In genomic region chr13:49583859-49584258, GRCm38 (mm10) we compare ENCODE assay signal across 24 mouse cellular contexts. TPM values are rescaled to one million over a fixed set of nuclear protein-coding genes. Genes with fewer than 3 reads are reported as not detected.
A peak's percentile ranks its signal among the peaks of the same experiment; 100 is the strongest.
DNase-seq lines count a peak whose midpoint lies in the region; ATAC-seq and TF ChIP-seq lines count a peak whose summit lies in the region.
"Had no signal": no experiment of that assay in that cellular context is flagged by ENCODE, and none has a peak within 500 bp of the region (broad histone marks: within the 10 kb centered on the region; RNA-seq: fewer than 3 reads in every experiment).

No protein-coding gene starts in this region.

- DNase-seq in heart, postnatal 0 days (ENCODE audit: low spot score) = no peak
- no peak for DNase-seq in heart, postnatal 4 days
- DNase-seq in 3T3-L1 (ENCODE audit: low read depth, low spot score) (peak; percentile 71), NIH3T3 (ENCODE audit: low read depth) (peak; percentile 49)
- no peak for DNase-seq in left cerebral cortex, postnatal 36 days (ENCODE audit: low spot score in 2 of 2)
- no peak for DNase-seq in frontal cortex, postnatal 36 days (ENCODE audit: low spot score in 2 of 2)
- no peak for DNase-seq in layer of hippocampus, adult 2 months (ENCODE audit: low spot score in 2 of 2)
- DNase-seq: adrenal gland, postnatal 25 days; cerebellum, adult 11-12 months; layer of hippocampus, postnatal 36 days; retina, postnatal 1 day; thymus, postnatal 25 days had no signal

- intact Hi-C loops in left cerebral cortex, postnatal 36 days (cut with DNase I) = no loop called here

- no peak for ATAC-seq in heart, postnatal 0 days (ENCODE audit: insufficient read depth, low read depth)
- no peak for ATAC-seq in limb, embryonic 15.5 days (ENCODE audit: insufficient number of reproducible peaks, low FRiP score, low TSS enrichment, low read depth)
- ATAC-seq: CD4-positive, CD25-positive, alpha-beta regulatory T cell, adult 4 months; hindbrain, embryonic 16.5 days; intestine, embryonic 16.5 days; liver, embryonic 12.5 days; midbrain, embryonic 16.5 days had no signal

- no peak for TF ChIP-seq EP300 in heart, postnatal 0 days (IDR thresholded peaks at IDR 0.05; ENCODE audit: low read depth)

- no peaks in the 10 kb centered on the region for H3K9me3 ChIP-seq in heart, postnatal 0 days (replicated peaks; ENCODE audit: control insufficient read depth, low read length)
- H3K9me3 ChIP-seq in limb, embryonic 15.5 days = no peaks in the 10 kb centered on the region
- H3K9me3 ChIP-seq: forebrain, embryonic 12.5 days; heart, embryonic 10.5 days; liver, embryonic 12.5 days had no signal

- no peak overlapping the region for H3K4me2 ChIP-seq in heart, postnatal 0 days (ENCODE audit: low read depth, low read length)
- H3K4me2 ChIP-seq in limb, embryonic 15.5 days = 0 out of 2 replicates have a peak overlapping the region, but pooled peaks have one; percentile 4
- H3K4me2 ChIP-seq: forebrain, embryonic 12.5 days; liver, embryonic 12.5 days; lung, embryonic 14.5 days had no signal

- H3K36me3 ChIP-seq in heart, postnatal 0 days (replicated peaks; ENCODE audit: control insufficient read depth, insufficient read depth, low read length) = no peaks in the 10 kb centered on the region
- no peaks in the 10 kb centered on the region for H3K36me3 ChIP-seq in limb, embryonic 15.5 days
- H3K36me3 ChIP-seq: forebrain, embryonic 12.5 days; heart, embryonic 10.5 days; liver, embryonic 12.5 days had no signal

- peak overlapping the region; percentile 34 for H3K27ac ChIP-seq in heart, postnatal 0 days (ENCODE audit: low read depth)
- H3K27ac ChIP-seq in limb, embryonic 15.5 days = peak overlapping the region; percentile 78
- no peak overlapping the region for H3K27ac ChIP-seq in layer of hippocampus, adult 2 months
- H3K27ac ChIP-seq: forebrain, embryonic 12.5 days; heart, embryonic 10.5 days; liver, embryonic 12.5 days had no signal

- H3K4me1 ChIP-seq in heart, postnatal 0 days (ENCODE audit: control insufficient read depth, insufficient read depth) = 0 out of 2 replicates have a peak, but pooled peaks cover 2% of the 10 kb centered on the region
- peaks cover 8% of the 10 kb centered on the region; the same call in 1 of the 2 replicates for H3K4me1 ChIP-seq in limb, embryonic 15.5 days
- H3K4me1 ChIP-seq: forebrain, embryonic 12.5 days; heart, embryonic 10.5 days had no signal

- no peak overlapping the region for H3K9ac ChIP-seq in heart, postnatal 0 days (replicated peaks; ENCODE audit: low read depth, low read length)
- H3K9ac ChIP-seq in limb, embryonic 15.5 days = no peak overlapping the region
- H3K9ac ChIP-seq: forebrain, embryonic 12.5 days; liver, embryonic 12.5 days; lung, embryonic 14.5 days had no signal

- TF ChIP-seq CTCF in heart, postnatal 0 days (IDR thresholded peaks at IDR 0.05; ENCODE audit: low read depth) = no peak
- no peak for TF ChIP-seq CTCF in layer of hippocampus, adult 2 months (conservative IDR thresholded peaks at IDR 0.05)

- no peaks in the 10 kb centered on the region for H3K27me3 ChIP-seq in heart, postnatal 0 days (ENCODE audit: control insufficient read depth, insufficient read depth, low read length)
- no peaks in the 10 kb centered on the region for H3K27me3 ChIP-seq in limb, embryonic 15.5 days
- H3K27me3 ChIP-seq: forebrain, embryonic 12.5 days; liver, embryonic 12.5 days had no signal

- H3K4me3 ChIP-seq in heart, postnatal 0 days (ENCODE audit: low read depth, low read length) = no peak overlapping the region
- no peak overlapping the region for H3K4me3 ChIP-seq in limb, embryonic 15.5 days
- H3K4me3 ChIP-seq in layer of hippocampus, adult 2 months = no peak overlapping the region
- H3K4me3 ChIP-seq: forebrain, embryonic 12.5 days; heart, embryonic 10.5 days; liver, embryonic 12.5 days had no signal

RNA-seq across cellular contexts. Expression of gene Omd, which starts 1.6 kb away (rescaled TPM):
- not detected in 2 replicates for total RNA-seq in heart, postnatal 0 days (2014; rRNA removed; ENCODE audit: low replicate concordance)
- polyA plus RNA-seq in heart, postnatal 0 days (2015; fragmentation: Nextera tagmentation; extraction: Ambion mirVana) = 0.43 and 0.59 TPM in 2 replicates
- total RNA-seq in heart, postnatal 4 days (2021) = under 1 TPM; 0.25 to 0.26 TPM
- 16.9 and 27.1 TPM in 2 replicates for polyA plus RNA-seq in limb, embryonic 15.5 days (2015; fragmentation: Nextera tagmentation; extraction: Ambion mirVana)
- total RNA-seq in left cerebral cortex, postnatal 36 days (2021) = 1 to 10 TPM; 1.4 to 3.1 TPM
- total RNA-seq in layer of hippocampus, adult 2 months (2021) = under 1 TPM; 0.31 to 0.59 TPM
- total RNA-seq: ES-E14; hematopoietic stem cell, adult 5-6 weeks had no signal

RNA-seq across cellular contexts. Expression of gene Ogn, which starts 24.0 kb away (rescaled TPM):
- 47.4 and 71.8 TPM in 2 replicates for total RNA-seq in heart, postnatal 0 days (2014; rRNA removed; ENCODE audit: low replicate concordance)
- 60.5 and 61.7 TPM in 2 replicates for polyA plus RNA-seq in heart, postnatal 0 days (2015; fragmentation: Nextera tagmentation; extraction: Ambion mirVana)
- total RNA-seq in heart, postnatal 4 days (2021) = 10 to 100 TPM; 70.5 to 74.2 TPM
- 324 and 326 TPM in 2 replicates for polyA plus RNA-seq in limb, embryonic 15.5 days (2015; fragmentation: Nextera tagmentation; extraction: Ambion mirVana)
- 1 to 10 TPM; 4.2 to 9.3 TPM for total RNA-seq in left cerebral cortex, postnatal 36 days (2021)
- total RNA-seq in layer of hippocampus, adult 2 months (2021) = 1 to 10 TPM; 5.3 to 6.1 TPM
- total RNA-seq: hematopoietic stem cell, adult 5-6 weeks; megakaryocyte-erythroid progenitor cell, adult 5-6 weeks had no signal

RNA-seq across cellular contexts. Expression of gene Aspn, which starts 39.6 kb away (rescaled TPM):
- 45.8 and 67.5 TPM in 2 replicates for total RNA-seq in heart, postnatal 0 days (2014; rRNA removed; ENCODE audit: low replicate concordance)
- polyA plus RNA-seq in heart, postnatal 0 days (2015; fragmentation: Nextera tagmentation; extraction: Ambion mirVana) = 56.0 and 62.7 TPM in 2 replicates
- 100 to 1,000 TPM in 1 of 2 experiments, 10 to 100 TPM in 1; 86.9 to 101 TPM for total RNA-seq in heart, postnatal 4 days (2021)
- polyA plus RNA-seq in limb, embryonic 15.5 days (2015; fragmentation: Nextera tagmentation; extraction: Ambion mirVana) = 159 and 242 TPM in 2 replicates
- total RNA-seq in left cerebral cortex, postnatal 36 days (2021) = 1 to 10 TPM; 1.1 to 1.3 TPM
- total RNA-seq in layer of hippocampus, adult 2 months (2021) = 1 to 10 TPM in 1 of 2 experiments, under 1 TPM in 1; 0.83 to 1.2 TPM
- total RNA-seq: ES-E14; hematopoietic stem cell, adult 5-6 weeks; megakaryocyte-erythroid progenitor cell, adult 5-6 weeks had no signal
- polyA plus RNA-seq: CD4-positive, CD25-positive, alpha-beta regulatory T cell, adult 4 months had no signal

Comparison
In these comparisons a context has a peak if more than half of its experiments do, and no peak if none do; other contexts are left out.
1. DNase-seq: peak in 3T3-L1 (single experiment) and NIH3T3 (single experiment); none in heart, postnatal 0 days (single experiment), heart, postnatal 4 days (single experiment), left cerebral cortex, postnatal 36 days (0 of 2), frontal cortex, postnatal 36 days (0 of 2) and layer of hippocampus, adult 2 months (0 of 2).
2. RNA of gene Aspn, which starts 39.6 kb away (total RNA-seq): 86.9 to 101 TPM in heart, postnatal 4 days and 45.8 to 67.5 TPM in heart, postnatal 0 days; 1.1 to 1.3 TPM in left cerebral cortex, postnatal 36 days and 0.83 to 1.2 TPM in layer of hippocampus, adult 2 months; every median in the first group is over 10 times any median in the second.